8 mouse cellular contexts compared by ENCODE assay signal in the genomic region with DNA sequence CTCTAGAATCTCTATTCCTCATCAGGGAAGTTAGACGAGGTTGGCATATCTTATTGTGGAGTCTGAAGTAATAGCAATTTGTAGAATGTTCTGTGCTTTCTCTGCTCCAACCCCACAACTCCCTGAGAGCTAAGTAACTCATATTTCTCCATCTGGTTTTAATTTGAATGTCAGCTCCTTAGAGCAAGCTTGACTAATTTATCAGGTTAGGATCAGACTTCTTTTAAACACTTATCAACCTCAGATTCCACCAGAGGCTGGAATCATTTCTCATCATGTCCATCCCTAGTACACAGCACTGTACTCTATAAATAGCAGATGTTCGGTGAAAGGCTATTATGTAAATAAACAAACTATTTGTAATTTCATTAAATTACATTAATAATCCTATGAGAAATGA.
"Had no signal": no experiment of that assay in that cellular context is flagged by ENCODE, and none has a peak within 500 bp of the region (broad histone marks: within the 10 kb centered on the region; RNA-seq: fewer than 3 reads in every experiment).

No protein-coding gene starts in this region.

- ATAC-seq: liver, postnatal 0 days; midbrain, embryonic 13.5 days had no signal

- DNase-seq: kidney, postnatal 14 days; liver, embryonic 13.5 days; liver, postnatal 0 days; lung, postnatal 14 days; right cerebral cortex, adult 18-20 months; thymus, adult 18-20 months; thymus, postnatal 14 days had no signal
